Mouse (Mus musculus) lung, embryonic 16.5 days (tissue): ENCODE measurements around the gene Get4. TPM values are rescaled to one million over a fixed set of nuclear protein-coding genes. Genes with fewer than 3 reads are reported as not detected.
A peak's percentile ranks its signal among the peaks of the same experiment; 100 is the strongest.

Source experiments
- ATAC-seq: fragments of 200-750 bp; cut with Nextera tagmentation; 2 replicates; pipeline ENCODE4 v1.8.0; 2017; ENCODE audit warnings: low read depth, mild to moderate bottlenecking, moderate library complexity
- H3K27ac ChIP-seq: fragments of 300-500 bp; sonication (generic); 2 replicates; pipeline ENCODE4 v1.5.1; 2014; ENCODE audit warnings: mild to moderate bottlenecking, control low read depth, low read length
- H3K27me3 ChIP-seq: fragments of 300-500 bp; sonication (generic); 2 replicates; pipeline ENCODE4 v1.6.1; 2014; ENCODE audit warnings: low read depth, low read length, mixed read lengths; ENCODE audit not compliant: control insufficient read depth, insufficient read depth
- H3K36me3 ChIP-seq: fragments of 300-500 bp; sonication (generic); 2 replicates; pipeline ENCODE4 v1.6.1; 2014; ENCODE audit warnings: low read length; ENCODE audit not compliant: control insufficient read depth, insufficient read depth
- H3K4me1 ChIP-seq: fragments of 300-500 bp; sonication (generic); replicated peaks from 2 replicates; pipeline ENCODE4 v1.6.1; 2014; ENCODE audit warnings: low read length, mixed read lengths; ENCODE audit not compliant: control insufficient read depth, insufficient read depth
- H3K4me2 ChIP-seq: fragments of 300-500 bp; sonication (generic); 2 replicates; pipeline ENCODE4 v1.6.1; 2014; ENCODE audit warnings: low read depth, low read length, control low read depth
- H3K4me3 ChIP-seq: fragments of 300-500 bp; sonication (generic); 2 replicates; pipeline ENCODE4 v1.5.1; 2014; ENCODE audit warnings: mild to moderate bottlenecking, low read length, control low read depth
- H3K9ac ChIP-seq: fragments of 300-500 bp; sonication (generic); 2 replicates; pipeline ENCODE4 v1.6.1; 2014; ENCODE audit warnings: low read length, control low read depth
- H3K9me3 ChIP-seq: fragments of 300-500 bp; sonication (generic); 2 replicates; pipeline ENCODE4 v1.6.1; 2016; ENCODE audit warnings: low read length; ENCODE audit not compliant: control insufficient read depth
- WGBS: fragments of 180-500 bp; shearing (Covaris S2); extraction: QIAGEN DNeasy Blood & Tissue Kit; methylation state at CpG from one replicate; pipeline ENCODE4 v1.1.7; 2014; 5-methylcytosine and 5-hydroxymethylcytosine counted together
- polyA plus RNA-seq: library from polyadenylated mRNA; unstranded; fragments of >200 nt; fragmentation: Nextera tagmentation; extraction: Ambion mirVana; gene quantifications from 2 replicates; pipeline ENCODE4 v1.2.1, GENCODE M21; 2015

The Get4 gene
- polyA plus RNA-seq, 1 experiment from 2014 or later = 174 TPM

GRCm38 (mm10) chr5:139232083-139232482 is 20.0 kb upstream of the Get4 start:
- no peak overlapping the region for H3K27ac ChIP-seq
- no peak overlapping the region for H3K4me2 ChIP-seq
- H3K36me3 ChIP-seq = peaks cover 40% of the 10 kb centered on the region
- no peaks in the 10 kb centered on the region for H3K4me1 ChIP-seq
- ATAC-seq = no peak
- H3K9ac ChIP-seq = no peak overlapping the region
- H3K27me3 ChIP-seq = no peaks in the 10 kb centered on the region
- no peak overlapping the region for H3K4me3 ChIP-seq
- WGBS = 83% methylated on average over 3 of the region's 3 CpGs
- H3K9me3 ChIP-seq = no peaks in the 10 kb centered on the region

- Histone ChIP-seq H3K27ac (no peak overlapping the region), H3K36me3 (peaks cover 43% of the 10 kb centered on the region), H3K27me3 (no peaks in the 10 kb centered on the region), H3K4me3 (no peak overlapping the region), H3K4me2 (no peak overlapping the region), H3K4me1 (no peaks in the 10 kb centered on the region), H3K9ac (no peak overlapping the region), H3K9me3 (no peaks in the 10 kb centered on the region)
- ATAC-seq = no peak
- 87% methylated on average over 4 of the region's 4 CpGs for WGBS
These were observed 17.7 kb upstream of the Get4 start for GRCm38 (mm10) chr5:139234423-139234822.

- ATAC-seq = no peak
- no peaks in the 10 kb centered on the region for H3K4me1 ChIP-seq
- no peaks in the 10 kb centered on the region for H3K9me3 ChIP-seq
- no peaks in the 10 kb centered on the region for H3K27me3 ChIP-seq
- H3K36me3 ChIP-seq = peaks cover 53% of the 10 kb centered on the region
- H3K9ac ChIP-seq = no peak overlapping the region
- WGBS = 72% methylated on average over 4 of the region's 4 CpGs
- no peak overlapping the region for H3K4me2 ChIP-seq
- H3K4me3 ChIP-seq = no peak overlapping the region
- no peak overlapping the region for H3K27ac ChIP-seq
These were observed 14.7 kb upstream of the Get4 start for GRCm38 (mm10) chr5:139237436-139237835.

- H3K4me2 ChIP-seq = no peak overlapping the region
- no peaks in the 10 kb centered on the region for H3K4me1 ChIP-seq
- no peak overlapping the region for H3K9ac ChIP-seq
- 81% methylated on average over 15 of the region's 15 CpGs for WGBS
- H3K9me3 ChIP-seq = no peaks in the 10 kb centered on the region
- no peaks in the 10 kb centered on the region for H3K27me3 ChIP-seq
- H3K36me3 ChIP-seq = peaks cover 53% of the 10 kb centered on the region
- no peak overlapping the region for H3K27ac ChIP-seq
- no peak overlapping the region for H3K4me3 ChIP-seq
- no peak for ATAC-seq
These were observed 10.9 kb upstream of the Get4 start for GRCm38 (mm10) chr5:139241022-139241761.

DNA sequence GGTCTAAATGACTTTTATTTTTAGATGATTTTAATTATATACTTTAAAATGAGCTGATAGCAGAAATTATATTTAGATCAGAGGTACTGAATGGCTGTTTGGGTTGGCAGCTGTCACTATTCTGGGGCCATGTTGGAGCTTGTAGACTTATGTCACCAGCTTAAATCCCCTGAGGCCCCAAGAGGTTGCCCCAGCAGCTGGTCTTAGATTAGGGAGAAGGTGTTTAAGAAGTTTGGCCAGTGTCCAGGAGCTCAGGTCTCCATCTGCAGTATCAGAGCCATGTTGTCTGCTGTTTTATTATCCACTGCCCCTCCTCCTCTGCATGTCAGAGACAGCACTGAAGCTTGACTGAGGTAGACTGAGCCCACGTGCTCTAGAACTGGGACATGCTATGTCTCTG is 8.7 kb upstream of the Get4 start:
- Histone ChIP-seq H3K9me3 (no peaks in the 10 kb centered on the region), H3K27ac (no peak overlapping the region), H3K4me1 (no peaks in the 10 kb centered on the region), H3K4me2 (no peak overlapping the region), H3K9ac (no peak overlapping the region), H3K4me3 (no peak overlapping the region), H3K27me3 (no peaks in the 10 kb centered on the region), H3K36me3 (peaks cover 63% of the 10 kb centered on the region)
- WGBS = 72% methylated on average over 1 of the region's 1 CpGs
- no peak for ATAC-seq

DNA sequence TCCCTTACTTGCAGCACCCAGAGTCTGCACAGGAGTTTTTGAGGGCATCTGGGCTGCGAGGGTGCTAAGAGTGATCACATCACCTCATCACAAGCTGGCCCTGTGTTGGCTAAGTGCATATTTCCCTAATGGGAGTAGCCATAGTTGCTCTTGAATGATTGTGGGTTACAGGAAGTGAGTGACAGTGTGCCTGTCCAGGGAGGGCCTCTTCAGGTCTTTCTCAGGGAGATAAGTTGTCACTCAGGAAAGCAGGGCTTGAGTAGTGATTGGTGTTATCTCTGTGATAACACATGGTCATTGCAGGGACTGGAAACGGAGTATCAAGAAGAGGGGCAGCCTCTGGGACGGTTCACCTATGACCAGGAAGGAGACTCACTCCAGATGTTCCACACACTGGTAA is 4.4 kb upstream of the Get4 start:
- Histone ChIP-seq H3K4me2 (no peak overlapping the region), H3K36me3 (peaks cover 45% of the 10 kb centered on the region), H3K4me1 (peaks cover 4% of the 10 kb centered on the region), H3K4me3 (no peak overlapping the region), H3K9ac (no peak overlapping the region), H3K27me3 (no peaks in the 10 kb centered on the region), H3K9me3 (no peaks in the 10 kb centered on the region), H3K27ac (no peak overlapping the region)
- no peak for ATAC-seq
- 77% methylated on average over 3 of the region's 3 CpGs for WGBS

- Histone ChIP-seq H3K36me3 (peaks cover 40% of the 10 kb centered on the region), H3K9ac (no peak overlapping the region), H3K4me1 (peaks cover 9% of the 10 kb centered on the region), H3K27me3 (no peaks in the 10 kb centered on the region), H3K4me3 (no peak overlapping the region), H3K4me2 (no peak overlapping the region), H3K27ac (no peak overlapping the region), H3K9me3 (no peaks in the 10 kb centered on the region)
- WGBS = 68% methylated on average over 3 of the region's 3 CpGs
- no peak for ATAC-seq
These were observed 3.3 kb upstream of the Get4 start for GRCm38 (mm10) chr5:139248846-139249245.

- 76% methylated on average over 7 of the region's 7 CpGs for WGBS
- H3K4me1 ChIP-seq = peaks cover 24% of the 10 kb centered on the region
- H3K4me2 ChIP-seq = peak overlapping the region; percentile 90
- no peaks in the 10 kb centered on the region for H3K27me3 ChIP-seq
- H3K9me3 ChIP-seq = no peaks in the 10 kb centered on the region
- peaks cover 27% of the 10 kb centered on the region for H3K36me3 ChIP-seq
- no peak overlapping the region for H3K27ac ChIP-seq
- peak overlapping the region; percentile 74 for H3K4me3 ChIP-seq
- no peak for ATAC-seq
- peak overlapping the region; percentile 82; the same call in 1 of the 2 replicates for H3K9ac ChIP-seq
These were observed 845 bp upstream of the Get4 start for GRCm38 (mm10) chr5:139251279-139251678.

- Histone ChIP-seq H3K36me3 (peaks cover 23% of the 10 kb centered on the region), H3K9me3 (no peaks in the 10 kb centered on the region), H3K27ac (peak overlapping the region; percentile 83), H3K9ac (peak overlapping the region; percentile 82), H3K4me3 (peak overlapping the region; percentile 74), H3K27me3 (no peaks in the 10 kb centered on the region), H3K4me2 (peak overlapping the region; percentile 90), H3K4me1 (peaks cover 27% of the 10 kb centered on the region)
- peak; percentile 11 for ATAC-seq
- 0% methylated on average over 8 of the region's 8 CpGs for WGBS
These were observed 416 bp upstream of the Get4 start for GRCm38 (mm10) chr5:139251736-139252080.
